Mouse (Mus musculus): ENCODE measurements at regions not wholly inside any gene's neighbourhood (a gene's known extent, or its start where the extent isn't known, plus 50 kb on each side); places are given as distances from the start of the nearest gene placed in this dataset.
A peak's percentile ranks its signal among the peaks of the same experiment; 100 is the strongest.

- ATAC-seq (replicated peaks; ENCODE audit: poor library complexity), result no peak; the same call in 1 of the 2 replicates
Observed at GRCm38 (mm10) chr11:57432299-57432698, 86.1 kb downstream of the Fam114a2 start.

GRCm38 (mm10) chr11:57431886-57432285 lies 86.5 kb downstream of the Fam114a2 start:
- no peak for ATAC-seq (replicated peaks; ENCODE audit: poor library complexity)

- peak; percentile 58 for ATAC-seq (replicated peaks; ENCODE audit: poor library complexity)
Observed at GRCm38 (mm10) chr11:57426046-57426805, 92.2 kb downstream of the Fam114a2 start.

- ATAC-seq (replicated peaks; ENCODE audit: poor library complexity), result no peak
Observed at GRCm38 (mm10) chr11:57419416-57419815, 99.0 kb downstream of the Fam114a2 start.

GRCm38 (mm10) chr11:57416011-57416410 lies 102.4 kb downstream of the Fam114a2 start:
- ATAC-seq (replicated peaks; ENCODE audit: poor library complexity), result no peak

GRCm38 (mm10) chr11:57415167-57415566 lies 103.2 kb downstream of the Fam114a2 start:
- no peak for ATAC-seq (replicated peaks; ENCODE audit: poor library complexity)

- no peak for ATAC-seq (replicated peaks; ENCODE audit: poor library complexity)
Observed at GRCm38 (mm10) chr11:57414697-57415096, 103.7 kb downstream of the Fam114a2 start.

GRCm38 (mm10) chr11:57413271-57413670 lies 105.1 kb downstream of the Fam114a2 start:
- ATAC-seq (replicated peaks; ENCODE audit: poor library complexity), result no peak

GRCm38 (mm10) chr11:57412766-57413165 lies 105.7 kb downstream of the Fam114a2 start:
- no peak for ATAC-seq (replicated peaks; ENCODE audit: poor library complexity)

GRCm38 (mm10) chr11:57404172-57404571 lies 114.2 kb downstream of the Fam114a2 start:
- no peak for ATAC-seq (replicated peaks; ENCODE audit: poor library complexity)

- no peak for ATAC-seq (replicated peaks; ENCODE audit: poor library complexity)
Observed at GRCm38 (mm10) chr11:57401610-57402009, 116.8 kb downstream of the Fam114a2 start.

- no peak for ATAC-seq (replicated peaks; ENCODE audit: poor library complexity)
Observed at GRCm38 (mm10) chr11:57399366-57399765, 119.1 kb downstream of the Fam114a2 start.

- no peak for ATAC-seq (replicated peaks; ENCODE audit: poor library complexity)
Observed at GRCm38 (mm10) chr11:57396429-57396828, 122.0 kb downstream of the Fam114a2 start.

GRCm38 (mm10) chr11:57390826-57391225 lies 127.6 kb downstream of the Fam114a2 start:
- ATAC-seq (replicated peaks; ENCODE audit: poor library complexity), result no peak
